Mouse (Mus musculus) neutrophil, adult 83 days (primary cell): ENCODE results near the gene Mrgprb8. TPM values are rescaled to one million over a fixed set of nuclear protein-coding genes. Genes with fewer than 3 reads are reported as not detected.

Experiments used
- total RNA-seq, 2 experiments: library from RNA; stranded (reverse); gene quantifications; one replicate each; pipeline ENCODE4 v1.2.4; 2023

Gene Mrgprb8
- not detected for total RNA-seq

DNA sequence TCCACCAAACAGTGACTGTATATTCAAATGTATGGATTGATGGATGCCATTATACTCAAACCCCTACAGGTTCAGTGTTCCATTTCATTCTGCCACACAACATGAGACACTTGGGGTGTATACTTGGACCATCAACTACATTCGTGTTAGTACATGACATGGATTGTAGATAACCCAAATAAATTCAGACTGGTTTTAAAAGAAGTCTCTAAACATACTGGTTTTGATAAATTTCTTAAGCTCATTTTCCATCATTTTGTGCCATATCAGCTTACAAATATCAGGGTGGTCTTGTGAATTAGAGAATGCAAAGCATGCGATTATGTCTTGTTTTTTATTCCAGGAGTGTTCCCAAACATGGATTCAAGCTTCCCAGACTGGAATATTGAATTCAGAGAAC, at the start of gene Mrgprb8:
Gene Mrgprb8 (plus strand): TSS at position 301 of the 400 bp plus-strand sequence.

Other genes with a start within 250 kb of the Mrgprb8 start
- gene Mrgprb5, start 219.5 kb upstream of the Mrgprb8 start, total RNA-seq: not detected
- gene Mrgprb4, start 189.2 kb upstream of the Mrgprb8 start, total RNA-seq: not detected
- gene Mrgprb1, start 67.8 kb downstream of the Mrgprb8 start, total RNA-seq: not detected
- gene Mrgprx2, start 110.8 kb downstream of the Mrgprb8 start, total RNA-seq: not detected
- gene Mrgprb2, start 169.6 kb downstream of the Mrgprb8 start, total RNA-seq: not detected